Mouse (Mus musculus) CH12.LX (cell line): Measurements from ENCODE around the gene Coq10b. TPM values are rescaled to one million over a fixed set of nuclear protein-coding genes. Genes with fewer than 3 reads are reported as not detected.

Experiments
- DNase-seq: peaks from one replicate; pipeline ENCODE4 v3.0.0-alpha.2; 2013; ENCODE audit errors: extremely low read depth
- H3K27ac ChIP-seq: 2 replicates; pipeline ENCODE4 v1.5.1; 2012; ENCODE audit warnings: low read depth, mild to moderate bottlenecking, control low read depth, moderate library complexity; ENCODE audit not compliant: insufficient read depth
- H3K27me3 ChIP-seq: replicated peaks from 2 replicates; pipeline ENCODE3; 2012; ENCODE audit warnings: inconsistent platforms
- H3K36me3 ChIP-seq, 2 experiments: replicated peaks in 1 of 2; 2 replicates each; pipeline versions ENCODE3 to v1.6.1; 2012; ENCODE audit warnings: inconsistent platforms in 1 of 2, low read length in 1 of 2, mild to moderate bottlenecking in 1 of 2, mixed read lengths in 1 of 2, moderate library complexity in 1 of 2; ENCODE audit not compliant: control insufficient read depth in 1 of 2, insufficient read depth in 1 of 2
- H3K4me1 ChIP-seq, 2 experiments: 2 replicates each; pipeline ENCODE4 v1.6.1; 2012; ENCODE audit warnings: inconsistent platforms in 1 of 2, moderate library complexity in 1 of 2; ENCODE audit not compliant: insufficient read depth in 2 of 2, control insufficient read depth in 1 of 2
- H3K4me2 ChIP-seq: 2 replicates; pipeline ENCODE4 v1.6.1; 2012; ENCODE audit warnings: low read depth, mild to moderate bottlenecking, control low read depth; ENCODE audit not compliant: poor library complexity, insufficient read depth, severe bottlenecking
- H3K4me3 ChIP-seq, 3 experiments: fragments of 150-350 bp in 1 of 3; sonication (generic) in 1 of 3; replicated peaks in 1 of 3; 2 replicates each; pipeline versions ENCODE3 to v1.5.1; 2011 to 2012; ENCODE audit warnings: low read depth in 2 of 3, low read length in 2 of 3, mild to moderate bottlenecking in 2 of 3, moderate library complexity in 2 of 3, control low read depth in 1 of 3, improper control_type of control experiment in 1 of 3, inconsistent platforms in 1 of 3, mixed read lengths in 1 of 3; ENCODE audit not compliant: poor library complexity in 1 of 3
- H3K79me2 ChIP-seq: replicated peaks from 2 replicates; pipeline ENCODE4 v1.6.1; 2012; ENCODE audit warnings: mild to moderate bottlenecking, moderate library complexity; ENCODE audit not compliant: control insufficient read depth, poor library complexity, insufficient read depth, severe bottlenecking; ENCODE audit errors: extremely low read depth
- H3K9ac ChIP-seq: 2 replicates; pipeline ENCODE4 v1.6.1; 2012; ENCODE audit warnings: low read depth, mild to moderate bottlenecking, control low read depth, moderate library complexity; ENCODE audit not compliant: insufficient read depth
- H3K9me3 ChIP-seq: replicated peaks from 2 replicates; pipeline ENCODE3; 2012; ENCODE audit warnings: low read length, inconsistent platforms, mixed read lengths
- BHLHE40 ChIP-seq: IDR thresholded peaks from 2 replicates; pipeline ENCODE4 v1.6.1; 2011; ENCODE audit warnings: mild to moderate bottlenecking, low read depth, low read length, improper control_type of control experiment
- CHD2 ChIP-seq: IDR thresholded peaks from 2 replicates; pipeline ENCODE4 v1.6.1; 2011; ENCODE audit warnings: low read length, improper control_type of control experiment
- CTCF ChIP-seq, 2 experiments: IDR thresholded peaks in 1 of 2; conservative IDR thresholded peaks in 1 of 2; 2 replicates each; pipeline ENCODE4 v1.5.1; 2011 to 2012; ENCODE audit warnings: low read depth in 2 of 2, low read length in 2 of 2, improper control_type of control experiment in 1 of 2, inconsistent platforms in 1 of 2, mild to moderate bottlenecking in 1 of 2, moderate library complexity in 1 of 2
- EP300 ChIP-seq: IDR thresholded peaks from 2 replicates; pipeline ENCODE4 v1.6.1; 2011; ENCODE audit warnings: low read length, improper control_type of control experiment
- ETS1 ChIP-seq: conservative IDR thresholded peaks from 2 replicates; pipeline ENCODE4 v1.6.1; 2012; ENCODE audit warnings: low read depth, mild to moderate bottlenecking, inconsistent platforms, low read length, improper control_type of control experiment, moderate library complexity
- GABPA ChIP-seq: IDR thresholded peaks from 2 replicates; pipeline ENCODE4 v1.6.1; 2012; ENCODE audit warnings: low read depth, low read length, improper control_type of control experiment, inconsistent platforms; ENCODE audit not compliant: insufficient replicate concordance
- IRF4 ChIP-seq: IDR thresholded peaks from 2 replicates; pipeline ENCODE4 v1.6.1; 2014; ENCODE audit warnings: low read depth, mild to moderate bottlenecking, inconsistent platforms, low read length, improper control_type of control experiment
- JUN ChIP-seq: IDR thresholded peaks from 2 replicates; pipeline ENCODE4 v1.6.1; 2011; ENCODE audit warnings: low read depth, mild to moderate bottlenecking, low read length, improper control_type of control experiment, moderate library complexity; ENCODE audit not compliant: insufficient read depth
- JUND ChIP-seq: conservative IDR thresholded peaks from 2 replicates; pipeline ENCODE4 v1.6.1; 2011; ENCODE audit warnings: low read depth, low read length, improper control_type of control experiment
- KAT2A ChIP-seq: IDR thresholded peaks from 2 replicates; pipeline ENCODE4 v1.6.1; 2012; ENCODE audit warnings: low read length, improper control_type of control experiment, inconsistent platforms; ENCODE audit not compliant: insufficient replicate concordance
- MAZ ChIP-seq: IDR thresholded peaks from 2 replicates; pipeline ENCODE4 v1.6.1; 2012; ENCODE audit warnings: low read depth, mild to moderate bottlenecking, inconsistent platforms, low read length, improper control_type of control experiment, moderate library complexity
- MEF2A ChIP-seq: IDR thresholded peaks from 2 replicates; pipeline ENCODE4 v1.6.1; 2014; ENCODE audit warnings: low read depth, mild to moderate bottlenecking, inconsistent platforms, low read length, improper control_type of control experiment, borderline replicate concordance
- NELFE ChIP-seq: IDR thresholded peaks from 2 replicates; pipeline ENCODE4 v1.6.1; 2011; ENCODE audit warnings: low read depth, low read length, improper control_type of control experiment
- NRF1 ChIP-seq: IDR thresholded peaks from 2 replicates; pipeline ENCODE4 v1.6.1; 2014; ENCODE audit warnings: low read depth, mild to moderate bottlenecking, inconsistent platforms, low read length, improper control_type of control experiment, moderate library complexity
- POLR2AphosphoS2 ChIP-seq: IDR thresholded peaks from 2 replicates; pipeline ENCODE4 v1.6.1; 2011; ENCODE audit warnings: low read depth, low read length, improper control_type of control experiment
- RAD21 ChIP-seq: IDR thresholded peaks from 2 replicates; pipeline ENCODE4 v1.6.1; 2011; ENCODE audit warnings: low read depth, mild to moderate bottlenecking, low read length, improper control_type of control experiment, moderate library complexity
- RCOR1 ChIP-seq: conservative IDR thresholded peaks from 2 replicates; pipeline ENCODE4 v1.6.1; 2012; ENCODE audit warnings: low read depth, mild to moderate bottlenecking, inconsistent platforms, low read length, improper control_type of control experiment
- SIN3A ChIP-seq: IDR thresholded peaks from 2 replicates; pipeline ENCODE4 v1.6.1; 2012; ENCODE audit warnings: low read length, improper control_type of control experiment, inconsistent platforms
- SMC3 ChIP-seq: IDR thresholded peaks from 2 replicates; pipeline ENCODE4 v1.6.1; 2011; ENCODE audit warnings: low read depth, low read length, improper control_type of control experiment
- TBP ChIP-seq: conservative IDR thresholded peaks from 2 replicates; pipeline ENCODE4 v1.6.1; 2011; ENCODE audit warnings: low read depth, low read length, improper control_type of control experiment
- ZC3H11A ChIP-seq: IDR thresholded peaks from 2 replicates; pipeline ENCODE4 v1.6.1; 2012; ENCODE audit warnings: low read depth, mild to moderate bottlenecking, inconsistent platforms, low read length, improper control_type of control experiment
- ZNF384 ChIP-seq: IDR thresholded peaks from 2 replicates; pipeline ENCODE4 v1.6.1; 2012; ENCODE audit warnings: low read depth, low read length, improper control_type of control experiment, inconsistent platforms
- dilution Hi-C: fragments of 300-500 bp; cut with MboI; formaldehyde crosslinking; loops from 2 replicates; pipeline ENCODE4 v1.14.3; 2020; ENCODE audit warnings: low sequenced_read_pairs; ENCODE audit not compliant: extremely low pct_unique_long_range_greater_than_20kb, extremely low pct_ligation_motif_present
- in situ Hi-C: fragments of 300-500 bp; cut with MboI; formaldehyde crosslinking; loops from 3 replicates; pipeline ENCODE4 v1.14.3; 2019; ENCODE audit warnings: low sequenced_read_pairs, low pct_ligation_motif_present, low pct_unique_long_range_greater_than_20kb, mixed read lengths
- polyA plus RNA-seq: library from polyadenylated mRNA; unstranded; fragments of >175 nt; gene quantifications from 2 replicates; pipeline ENCODE4 v1.2.1, GENCODE M21; 2012; ENCODE audit warnings: low read depth; ENCODE audit not compliant: insufficient read length
- total RNA-seq, 2 experiments: library from RNA; depleted of rRNA; stranded (reverse); fragments of 300-350 nt in 1 of 2; fragments of >200 nt in 1 of 2; gene quantifications; 2 replicates each; pipeline ENCODE4 v1.2.3; 2012 to 2014

The Coq10b gene
- total and polyA plus RNA-seq, 3 experiments, result 3.0 to 14.4 (median 7.0) TPM

- H3K27me3 ChIP-seq, result no peaks in the 10 kb centered on the region
- H3K27ac ChIP-seq, result no peak overlapping the region
- H3K4me1 ChIP-seq, result peaks cover 4% of the 10 kb centered on the region in 2 experiments; a peak in 1 of 4 replicates
- H3K4me3 ChIP-seq, result no peak overlapping the region
- H3K79me2 ChIP-seq, result no peaks in the 10 kb centered on the region
- TF ChIP-seq RCOR1, result no peak
- peak; percentile 55 for TF ChIP-seq RAD21
- TF ChIP-seq SIN3A, result no peak
- peak in 1 of 2 experiments; percentile 51; a peak in 2 of 4 replicates for TF ChIP-seq CTCF (conservative IDR thresholded peaks at IDR 0.05 in 1 of 2, IDR thresholded peaks at IDR 0.05 in 1 of 2; ENCODE audit: low read depth in 2 of 2, low read length in 2 of 2)
- TF ChIP-seq SMC3, result peak; percentile 18; the same call in 1 of the 2 replicates
- H3K9ac ChIP-seq, result no peak overlapping the region
- dilution Hi-C loops, result no loop called here
- H3K36me3 ChIP-seq, result no peaks in the 10 kb centered on the region
- H3K4me2 ChIP-seq, result no peak overlapping the region
- DNase-seq, result peak; percentile 8
- peaks cover 24% of the 10 kb centered on the region for H3K9me3 ChIP-seq
- in situ Hi-C loops, result no loop called here
Observed at GRCm38 (mm10) chr1:55042246-55042645, 10.3 kb upstream of the Coq10b start.

GRCm38 (mm10) chr1:55043164-55043563, 9.4 kb upstream of the Coq10b start:
- TF ChIP-seq SMC3 (no peak), CHD2 (no peak), NRF1 (no peak)
- H3K4me1 ChIP-seq, result peaks cover 4% of the 10 kb centered on the region in 2 experiments; a peak in 1 of 4 replicates
- in situ Hi-C loops (no loop called here), dilution Hi-C loops (no loop called here)
- no peaks in the 10 kb centered on the region for H3K27me3 ChIP-seq
- no peak overlapping the region for H3K9ac ChIP-seq
- no peak overlapping the region for H3K27ac ChIP-seq
- no peak overlapping the region for H3K4me3 ChIP-seq
- H3K4me2 ChIP-seq, result no peak overlapping the region
- no peak for DNase-seq
- no peaks in the 10 kb centered on the region for H3K79me2 ChIP-seq
- no peaks in the 10 kb centered on the region for H3K36me3 ChIP-seq
- peaks cover 23% of the 10 kb centered on the region for H3K9me3 ChIP-seq

GRCm38 (mm10) chr1:55048841-55049587, 3.6 kb upstream of the Coq10b start:
- TF ChIP-seq ZC3H11A (no peak), SIN3A (0 out of 2 replicates have a peak, but pooled peaks have one; percentile 33), JUND (peak; percentile 69; the same call in 1 of the 2 replicates), MAZ (no peak), JUN (peak; percentile 68; the same call in 1 of the 2 replicates), RCOR1 (0 out of 2 replicates have a peak, but pooled peaks have one; percentile 50), ZNF384 (peak; percentile 62), KAT2A (no peak), TBP (no peak), MEF2A (peak; percentile 60; the same call in 1 of the 2 replicates), ETS1 (peak; percentile 59), BHLHE40 (peak; percentile 51; the same call in 1 of the 2 replicates), IRF4 (peak; percentile 78), EP300 (peak; percentile 90), GABPA (no peak), POLR2AphosphoS2 (no peak), NELFE (no peak)
- Histone ChIP-seq H3K79me2 (no peaks in the 10 kb centered on the region), H3K4me3 (no peak overlapping the region), H3K36me3 (no peaks in the 10 kb centered on the region), H3K9me3 (peaks cover 5% of the 10 kb centered on the region), H3K9ac (no peak overlapping the region), H3K27ac (no peak overlapping the region), H3K4me1 (peaks cover 7 to 17% of the 10 kb centered on the region in 2 experiments), H3K27me3 (no peaks in the 10 kb centered on the region), H3K4me2 (no peak overlapping the region)
- in situ Hi-C loops (no loop called here), dilution Hi-C loops (no loop called here)
- DNase-seq, result peak; percentile 58
